Comparison of ENCODE assay signal across 23 mouse cellular contexts in genomic region chr12:84604001-84604400, GRCm38 (mm10). TPM values are rescaled to one million over a fixed set of nuclear protein-coding genes. Genes with fewer than 3 reads are reported as not detected.
"Had no signal": no experiment of that assay in that cellular context is flagged by ENCODE, and none has a peak within 500 bp of the region (broad histone marks: within the 10 kb centered on the region; RNA-seq: fewer than 3 reads in every experiment).

No protein-coding gene starts in this region.

- H3K4me2 ChIP-seq: neural tube, embryonic 13.5 days; neural tube, embryonic 15.5 days; stomach, embryonic 15.5 days had no signal

- DNase-seq: retina, postnatal 1 day; right cerebral cortex, adult 18-20 months; right cerebral cortex, postnatal 14 days; right cerebral cortex, postnatal 25 days; right cerebral cortex, postnatal 4 days; spleen, adult 18-20 months; thymus, adult 18-20 months; thymus, adult 2 months; thymus, postnatal 14 days; thymus, postnatal 25 days; thymus, postnatal 36 days; thymus, postnatal 4 days had no signal

- H3K9me3 ChIP-seq: neural tube, embryonic 13.5 days; neural tube, embryonic 15.5 days; stomach, embryonic 15.5 days had no signal

- H3K9ac ChIP-seq: neural tube, embryonic 13.5 days; neural tube, embryonic 15.5 days; stomach, embryonic 15.5 days had no signal

- H3K4me3 ChIP-seq: neural tube, embryonic 13.5 days; neural tube, embryonic 15.5 days; stomach, embryonic 15.5 days had no signal

- H3K27ac ChIP-seq: neural tube, embryonic 13.5 days; neural tube, embryonic 15.5 days; stomach, embryonic 15.5 days; stomach, postnatal 0 days had no signal

- H3K27me3 ChIP-seq: neural tube, embryonic 15.5 days; stomach, embryonic 15.5 days had no signal

- H3K4me1 ChIP-seq: neural tube, embryonic 13.5 days; neural tube, embryonic 15.5 days; stomach, embryonic 15.5 days had no signal

RNA-seq across cellular contexts. Expression of gene Vsx2, which starts 34.4 kb away (rescaled TPM):
- total RNA-seq: neutrophil, adult 5-6 weeks had no signal
- polyA plus RNA-seq: small intestine, adult 2 months; spleen, adult 2 months; stomach, embryonic 14.5 days; stomach, embryonic 15.5 days; stomach, embryonic 16.5 days; stomach, postnatal 0 days had no signal

RNA-seq across cellular contexts. Expression of gene Vrtn, which starts 36.8 kb away (rescaled TPM):
- total RNA-seq: neutrophil, adult 5-6 weeks had no signal
- polyA plus RNA-seq: neural tube, embryonic 13.5 days; neural tube, embryonic 14.5 days; neural tube, embryonic 15.5 days; small intestine, adult 2 months; spleen, adult 2 months; stomach, embryonic 14.5 days; stomach, embryonic 15.5 days; stomach, embryonic 16.5 days; stomach, postnatal 0 days; urinary bladder, adult 2 months had no signal
